Mouse (Mus musculus) heart, adult 2 months (tissue): ENCODE measurements around the gene Mcm5.

Source experiments
- CTCF ChIP-seq: fragments of 200-600 bp; IDR thresholded peaks from 2 replicates; pipeline ENCODE4 v1.8.1; 2022; ENCODE audit warnings: antibody characterized with exemption, mild to moderate bottlenecking, moderate library complexity
- POLR2A ChIP-seq: fragments of 200-500 bp; IDR thresholded peaks from 2 replicates; pipeline ENCODE4 v1.6.1; 2011; ENCODE audit warnings: mild to moderate bottlenecking, low read depth, low read length, control low read depth; ENCODE audit not compliant: insufficient read depth

GRCm38 (mm10) chr8:75063290-75063689 lies 46.1 kb upstream of the Mcm5 start:
- TF ChIP-seq CTCF (no peak), POLR2A (no peak)
